Mouse (Mus musculus) lung, postnatal 25 days (tissue): ENCODE measurements around the gene Rgs10.

Source experiments
- DNase-seq: peaks from one replicate; pipeline ENCODE4 v3.0.0; 2022; ENCODE audit warnings: low spot score

Rgs10 gene

GRCm38 (mm10) chr7:128374156-128374555 is 44.4 kb downstream of the Rgs10 start:
- no peak for DNase-seq

- no peak for DNase-seq
These were observed 44.8 kb downstream of the Rgs10 start for GRCm38 (mm10) chr7:128373751-128374150.

DNA sequence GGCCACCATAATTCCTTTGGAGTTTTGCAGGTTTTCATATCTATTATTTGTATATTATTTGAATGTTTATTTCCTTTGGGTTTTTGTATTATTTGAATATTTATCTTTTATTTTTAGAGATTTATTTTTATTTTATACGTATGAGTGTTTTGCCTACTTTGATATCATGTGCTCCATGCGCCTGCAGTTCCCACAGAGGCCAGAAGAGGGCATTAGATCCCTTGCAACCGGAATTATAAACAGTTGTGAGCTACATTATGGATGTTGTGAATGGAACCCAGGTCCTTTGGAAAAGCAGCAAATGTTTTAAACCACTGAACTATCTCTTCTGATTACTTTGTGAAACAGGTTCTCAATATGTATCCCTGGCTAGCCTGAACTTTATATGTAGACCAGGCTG is 46.2 kb downstream of the Rgs10 start:
- DNase-seq = no peak

- DNase-seq = peak; percentile 71
These were observed 49.2 kb downstream of the Rgs10 start for GRCm38 (mm10) chr7:128369366-128369765.

DNA sequence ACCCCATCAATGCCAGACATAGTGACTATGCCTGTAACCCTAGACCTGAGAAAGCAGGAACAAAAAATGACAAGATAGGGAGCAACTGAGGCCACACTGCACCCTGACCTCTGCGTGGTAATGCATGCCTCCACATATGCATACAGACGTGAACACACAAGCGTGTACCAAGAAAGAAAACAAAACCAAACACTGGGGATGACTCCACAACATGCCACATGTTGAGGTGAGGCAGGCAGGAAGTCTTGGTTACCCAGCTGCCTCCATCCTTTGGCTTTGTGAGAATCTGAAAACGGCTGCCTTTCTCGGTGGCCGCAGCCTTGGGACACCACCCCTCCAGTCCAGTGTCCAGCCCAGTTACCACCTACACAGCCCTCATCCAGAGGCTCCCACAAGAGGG is 49.7 kb downstream of the Rgs10 start:
- no peak for DNase-seq

DNA sequence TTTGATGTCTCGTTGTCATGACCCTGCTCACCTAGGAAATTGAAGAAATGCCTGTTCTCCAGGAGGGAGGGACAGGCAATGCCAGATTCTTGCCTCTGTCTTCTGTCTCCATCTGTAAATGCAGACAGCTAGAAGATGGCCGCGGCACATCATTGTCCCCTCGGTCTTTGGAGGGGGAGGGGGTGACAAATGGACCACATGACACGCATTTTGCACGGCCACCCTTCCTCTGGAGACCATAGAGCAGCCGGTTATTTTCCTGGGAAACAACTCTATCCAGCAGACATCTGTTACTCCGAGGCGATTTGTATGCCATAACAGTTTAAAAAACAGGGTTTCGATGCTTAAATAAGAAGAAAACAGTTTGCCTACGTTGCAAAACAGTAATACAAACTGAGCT is 51.9 kb downstream of the Rgs10 start:
- DNase-seq = no peak

DNA sequence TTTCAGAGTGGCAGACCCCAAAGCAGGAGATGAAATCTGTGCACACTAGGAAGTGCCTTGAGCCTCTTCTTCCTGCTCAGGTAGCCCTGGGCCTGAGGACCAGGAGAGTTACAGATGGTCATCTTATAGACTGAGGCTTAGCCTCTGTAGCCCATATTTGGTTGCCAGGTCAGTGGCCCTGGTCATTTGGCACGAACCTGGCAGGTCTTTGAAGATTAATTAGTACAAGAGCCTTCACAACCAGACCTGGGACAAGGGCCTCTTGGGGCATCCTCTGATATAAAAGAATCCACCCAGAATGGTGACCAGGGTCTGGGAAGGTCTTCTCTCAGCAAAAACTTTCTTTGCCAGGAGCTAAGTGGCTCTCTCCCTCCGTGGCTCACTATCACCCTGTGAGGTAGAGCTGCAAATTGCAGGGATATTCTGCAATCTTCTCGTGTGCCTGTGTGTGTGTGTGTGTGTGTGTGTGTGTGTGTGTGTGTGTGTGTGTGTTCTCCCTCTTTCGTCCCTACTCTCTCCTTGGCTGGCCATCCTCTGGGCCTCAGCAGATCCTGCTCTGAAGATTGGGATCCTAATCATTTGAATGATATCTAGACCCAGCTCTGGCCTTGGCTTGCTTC is 53.4 kb downstream of the Rgs10 start:
- no peak for DNase-seq

DNA sequence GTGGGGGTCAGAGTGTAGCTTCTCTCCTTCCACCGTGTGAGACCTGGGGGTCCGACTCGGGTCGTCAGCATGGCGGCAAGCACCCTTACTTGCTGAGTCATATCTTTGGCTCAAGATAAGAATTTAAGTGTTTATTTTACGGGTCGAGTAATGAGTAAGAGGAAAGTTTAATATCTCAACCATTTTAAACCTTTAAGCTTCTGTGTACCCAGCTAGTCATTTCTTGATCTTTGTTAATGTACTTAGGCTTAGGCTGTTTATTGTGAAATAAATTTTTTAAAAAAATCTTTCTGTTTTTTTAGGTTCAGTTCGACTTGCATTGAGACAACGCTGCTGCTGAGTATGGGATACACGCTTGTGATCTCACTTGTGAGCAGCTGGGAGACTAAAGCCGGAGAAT is 54.0 kb downstream of the Rgs10 start:
- DNase-seq = no peak

DNA sequence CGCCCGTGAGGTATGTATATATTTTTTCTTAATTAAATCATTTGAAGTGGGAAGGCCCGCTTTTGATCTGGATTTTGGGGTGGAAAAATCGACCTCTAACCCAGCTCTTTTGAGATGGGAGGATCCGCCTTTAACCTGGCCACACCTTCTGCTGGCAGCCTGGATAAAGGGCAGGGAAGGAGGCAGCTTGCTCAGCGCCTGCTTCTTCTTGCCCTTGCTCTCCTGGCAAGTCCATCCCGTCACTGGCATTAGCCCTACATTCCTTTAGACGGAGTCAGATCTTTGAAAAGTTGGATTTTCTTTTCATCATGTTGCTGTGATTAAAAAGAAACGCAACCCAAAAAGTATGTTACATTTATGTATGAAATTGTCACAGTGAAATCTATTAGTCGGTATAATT is 54.8 kb downstream of the Rgs10 start:
- peak; percentile 39 for DNase-seq

DNA sequence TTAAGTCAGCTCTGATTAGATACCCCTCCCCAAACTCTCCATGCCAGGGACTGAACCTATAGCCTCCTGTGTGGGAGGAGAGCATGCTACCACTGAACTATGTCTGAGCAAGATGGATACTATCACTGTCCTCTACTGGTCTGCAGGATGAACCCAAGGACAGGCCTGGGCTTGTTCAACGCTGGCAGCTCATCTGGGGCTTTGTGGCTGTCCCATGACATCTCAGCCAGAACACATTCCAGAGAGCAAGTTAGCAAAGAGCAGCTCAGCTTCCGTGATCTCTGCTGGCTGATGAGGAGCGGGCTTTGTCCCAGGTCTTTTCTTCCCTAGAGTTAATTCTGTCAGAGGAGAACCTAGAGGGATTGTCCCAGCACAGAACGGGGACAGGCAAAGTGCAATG is 55.6 kb downstream of the Rgs10 start:
- no peak for DNase-seq

DNA sequence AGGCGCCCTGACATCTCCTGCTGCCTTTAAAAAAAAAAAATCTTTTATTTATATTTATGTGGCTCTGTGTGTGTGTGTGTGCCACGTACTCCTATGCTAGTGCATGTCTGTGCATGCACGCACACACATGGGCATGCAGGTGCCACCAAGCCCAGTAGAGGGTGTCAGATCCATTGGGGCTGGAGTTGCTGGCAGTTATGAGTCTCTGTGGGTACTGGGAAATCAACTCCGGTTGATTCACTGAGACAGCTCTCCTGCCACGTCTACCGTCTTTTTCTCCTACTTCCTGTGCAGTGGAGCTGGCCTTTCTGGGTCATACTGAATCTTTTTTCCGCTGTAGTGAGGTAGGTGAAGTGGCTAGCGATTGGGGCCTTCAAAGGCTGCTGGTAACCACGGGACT is 58.8 kb downstream of the Rgs10 start:
- no peak for DNase-seq

DNA sequence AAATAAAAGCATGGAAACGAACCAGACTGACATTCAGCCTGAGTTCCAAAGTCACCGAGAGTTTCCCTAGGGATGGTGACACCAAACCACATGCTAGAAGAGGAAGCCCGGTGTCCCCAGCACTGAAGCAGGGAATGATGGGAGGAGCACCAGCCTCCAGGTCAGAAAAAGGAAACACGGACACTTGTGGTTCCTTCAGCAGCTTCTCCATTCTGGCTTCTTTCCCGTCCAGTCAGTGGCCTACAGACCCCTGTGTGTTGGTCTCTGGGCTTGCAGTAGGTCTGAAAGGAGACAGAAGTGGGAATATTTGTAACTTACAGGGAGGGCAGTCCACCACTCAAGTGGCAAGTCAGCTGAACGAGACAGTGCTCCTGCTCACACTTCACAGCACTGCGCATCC is 59.4 kb downstream of the Rgs10 start:
- no peak for DNase-seq

GRCm38 (mm10) chr7:128358741-128359140 is 59.8 kb downstream of the Rgs10 start:
- no peak for DNase-seq

DNA sequence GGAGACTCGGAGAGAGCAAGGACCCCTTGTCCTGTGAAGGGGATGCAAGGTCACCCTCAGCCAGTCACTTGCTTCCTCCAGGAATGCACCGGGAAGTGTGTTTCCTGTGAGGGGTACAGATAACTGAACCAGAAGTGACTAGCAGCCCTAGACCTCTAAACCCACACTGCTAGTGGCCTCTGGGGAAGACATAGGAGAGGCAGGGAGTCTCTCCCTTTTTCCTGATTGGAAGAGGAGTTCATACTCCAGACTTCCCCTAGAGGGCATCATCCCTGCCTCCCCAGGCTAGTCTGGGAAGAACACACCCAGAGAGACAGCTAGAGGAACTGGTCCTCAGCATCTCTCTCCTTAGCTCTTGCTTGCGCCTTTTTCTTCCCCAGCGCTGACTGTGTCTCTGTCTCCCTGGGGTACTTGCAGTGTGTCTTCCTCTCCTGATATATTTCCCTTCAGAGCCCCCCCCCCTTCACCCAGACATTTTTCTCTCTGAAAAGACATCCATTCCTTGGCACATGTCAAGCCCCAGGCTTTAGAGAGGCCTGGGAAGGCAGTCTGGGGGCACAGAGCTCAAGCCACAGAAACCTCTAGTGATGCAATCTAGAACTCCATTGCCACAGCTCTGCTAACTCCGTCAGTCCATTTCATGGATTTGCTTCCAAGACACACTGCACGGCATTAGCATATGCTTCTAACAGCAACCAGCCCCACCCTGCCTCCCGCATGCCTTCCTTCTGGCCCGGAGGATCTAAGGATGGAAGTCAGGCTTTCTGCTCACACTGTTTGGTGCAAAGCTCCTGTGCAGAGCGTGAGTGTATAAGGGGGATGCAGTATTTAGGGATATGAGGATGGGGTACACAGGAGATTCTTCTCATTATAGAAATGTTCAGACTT is 61.4 kb downstream of the Rgs10 start:
- DNase-seq = peak; percentile 51

DNA sequence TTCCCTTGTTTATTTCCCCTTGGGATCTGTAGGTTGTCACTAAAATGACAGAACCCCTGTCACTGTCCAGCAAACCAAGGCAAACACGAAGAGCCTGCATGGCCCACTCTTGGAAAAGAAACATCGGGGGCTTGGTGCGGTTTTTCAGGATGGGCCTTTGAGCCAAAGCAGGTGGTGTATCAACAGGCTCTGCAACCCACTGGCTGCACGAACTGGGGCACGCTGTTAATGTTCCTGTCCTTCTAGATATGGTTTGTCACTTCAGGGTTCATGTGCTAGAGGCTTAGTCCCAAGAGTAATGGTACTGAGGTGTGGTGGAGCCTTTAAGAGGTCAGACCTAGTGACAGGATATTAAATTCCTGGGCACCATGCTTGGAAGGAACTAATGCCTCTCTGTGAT is 63.1 kb downstream of the Rgs10 start:
- no peak for DNase-seq

GRCm38 (mm10) chr7:128352721-128353120 is 65.8 kb downstream of the Rgs10 start:
- no peak for DNase-seq

DNA sequence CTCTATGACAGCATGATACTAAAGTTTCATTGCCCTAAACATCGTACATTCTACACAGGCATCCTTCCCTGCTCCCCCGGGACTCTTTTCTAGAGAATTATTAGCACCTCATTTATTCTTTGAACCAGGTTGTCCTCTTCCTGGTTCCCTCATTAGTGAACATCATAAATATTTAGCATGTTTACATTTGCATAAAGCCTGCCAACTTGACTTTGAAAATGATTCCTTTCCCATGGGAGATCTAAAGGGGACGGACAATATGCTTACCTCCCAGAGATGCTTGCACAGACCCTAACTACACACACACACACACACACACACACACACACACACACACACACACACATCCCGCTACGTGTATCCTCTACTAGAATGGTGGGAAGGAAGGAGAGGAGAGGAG is 67.4 kb downstream of the Rgs10 start:
- DNase-seq = no peak

DNA sequence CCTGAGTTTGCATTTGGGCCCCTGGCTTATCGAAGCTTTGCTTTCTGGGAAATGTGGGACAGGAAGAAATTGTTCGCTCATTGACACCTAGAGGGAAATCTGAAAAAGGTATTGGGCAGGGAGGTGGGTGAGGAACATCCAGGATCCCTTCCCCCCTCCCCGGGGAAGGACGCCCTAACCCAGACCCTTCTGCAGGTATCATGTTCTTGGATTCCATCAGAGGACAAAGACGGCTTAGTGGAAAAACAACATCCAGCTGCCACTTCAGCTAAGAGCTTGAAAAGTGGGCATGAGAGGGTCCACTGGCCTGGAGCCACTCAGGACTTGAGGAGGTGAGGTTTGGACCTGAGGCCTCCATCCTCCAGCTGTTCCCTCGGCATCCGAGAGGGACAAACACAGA is 68.2 kb downstream of the Rgs10 start:
- DNase-seq = no peak

GRCm38 (mm10) chr7:128349751-128350150 is 68.8 kb downstream of the Rgs10 start:
- no peak for DNase-seq

GRCm38 (mm10) chr7:128348608-128349007 is 70.0 kb downstream of the Rgs10 start:
- peak; percentile 44 for DNase-seq

DNA sequence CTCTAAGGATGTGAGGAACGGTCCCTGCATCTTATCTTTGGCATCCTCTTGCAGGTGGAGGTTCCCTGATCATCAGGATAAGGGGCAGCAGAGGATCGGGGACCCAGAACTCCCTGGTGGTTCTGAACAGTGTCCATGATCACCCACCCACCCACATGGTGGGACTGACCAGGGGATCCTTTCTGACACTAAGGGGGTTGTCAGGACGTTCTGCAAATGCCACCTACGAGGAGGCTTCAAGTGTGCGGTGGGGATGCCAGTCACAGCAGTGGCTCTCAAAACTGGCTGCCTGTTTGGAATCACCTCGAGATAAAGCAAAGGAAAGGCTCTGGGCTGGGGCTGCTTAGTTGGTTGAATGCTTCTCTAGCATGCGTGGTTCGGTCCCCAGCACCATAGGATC is 71.6 kb downstream of the Rgs10 start:
- DNase-seq = no peak

- DNase-seq = no peak
These were observed 72.0 kb downstream of the Rgs10 start for GRCm38 (mm10) chr7:128346522-128346921.

- no peak for DNase-seq
These were observed 72.9 kb downstream of the Rgs10 start for GRCm38 (mm10) chr7:128345691-128346090.
